Mouse (Mus musculus) kidney, embryonic 14.5 days (tissue): ENCODE data around the gene Fitm1. TPM values are rescaled to one million over a fixed set of nuclear protein-coding genes. Genes with fewer than 3 reads are reported as not detected.

Source experiments
- ATAC-seq: fragments of 200-750 bp; cut with Nextera tagmentation; 2 replicates; pipeline ENCODE4 v1.8.0; 2017; ENCODE audit warnings: moderate number of reproducible peaks, mild to moderate bottlenecking, moderate TSS enrichment, moderate library complexity; ENCODE audit not compliant: low FRiP score, low TSS enrichment
- H3K27ac ChIP-seq: fragments of 300-500 bp; sonication (generic); 2 replicates; pipeline ENCODE4 v1.5.1; 2014; ENCODE audit warnings: low read depth, mild to moderate bottlenecking, low read length, moderate library complexity, mixed read lengths
- H3K27me3 ChIP-seq: fragments of 300-500 bp; sonication (generic); 2 replicates; pipeline ENCODE4 v1.6.1; 2014; ENCODE audit warnings: mild to moderate bottlenecking, low read length; ENCODE audit not compliant: control insufficient read depth, insufficient read depth
- H3K36me3 ChIP-seq: fragments of 300-500 bp; sonication (generic); 2 replicates; pipeline ENCODE4 v1.6.1; 2014; ENCODE audit warnings: low read length, mixed read lengths; ENCODE audit not compliant: control insufficient read depth, insufficient read depth
- H3K4me1 ChIP-seq: fragments of 300-500 bp; sonication (generic); 2 replicates; pipeline ENCODE4 v1.6.1; 2014; ENCODE audit warnings: low read length, mixed read lengths; ENCODE audit not compliant: control insufficient read depth, insufficient read depth
- H3K4me2 ChIP-seq: fragments of 300-500 bp; sonication (generic); replicated peaks from 2 replicates; pipeline ENCODE4 v1.6.1; 2014; ENCODE audit warnings: low read depth, mild to moderate bottlenecking, low read length
- H3K4me3 ChIP-seq: fragments of 300-500 bp; sonication (generic); 2 replicates; pipeline ENCODE4 v1.5.1; 2014; ENCODE audit warnings: mild to moderate bottlenecking, low read length
- H3K9ac ChIP-seq: fragments of 300-500 bp; sonication (generic); 2 replicates; pipeline ENCODE4 v1.6.1; 2014; ENCODE audit warnings: low read depth, mild to moderate bottlenecking, low read length, moderate library complexity
- H3K9me3 ChIP-seq: fragments of 300-500 bp; sonication (generic); 2 replicates; pipeline ENCODE4 v1.6.1; 2016; ENCODE audit warnings: low read length; ENCODE audit not compliant: control insufficient read depth
- WGBS: fragments of 180-500 bp; shearing (Covaris S2); extraction: QIAGEN DNeasy Blood & Tissue Kit; methylation state at CpG from one replicate; pipeline ENCODE4 v1.1.7; 2014; 5-methylcytosine and 5-hydroxymethylcytosine counted together
- polyA plus RNA-seq: library from polyadenylated mRNA; unstranded; fragments of >200 nt; fragmentation: Nextera tagmentation; extraction: Ambion mirVana; gene quantifications from 2 replicates; pipeline ENCODE4 v1.2.1, GENCODE M21; 2014

Gene Fitm1
- polyA plus RNA-seq: 0.96 and 1.0 TPM in 2 replicates

DNA sequence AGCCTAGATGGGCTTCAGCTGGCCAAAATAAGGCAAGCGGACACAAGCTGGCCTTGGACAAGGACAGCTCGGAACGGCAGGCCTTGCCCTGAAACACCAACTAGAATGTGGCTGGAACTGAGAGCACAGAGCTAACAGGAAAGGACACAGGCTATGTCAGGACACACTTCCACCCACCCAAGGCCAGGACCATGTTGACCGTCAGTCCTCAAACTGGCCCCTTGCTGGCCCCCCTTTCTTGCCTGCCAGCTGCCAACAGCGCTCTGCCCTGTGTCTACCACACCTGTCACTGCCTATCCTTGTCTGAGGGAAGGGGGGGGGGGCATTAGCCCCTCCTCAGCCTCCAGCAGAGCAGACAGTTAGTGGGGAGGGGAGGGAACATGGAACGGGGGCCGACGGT lies at the start of gene Fitm1:
Gene Fitm1, plus strand, starts transcription at position 316 of the 400 bp plus-strand sequence.
- Histone ChIP-seq H3K4me2 (peak within 1 kb of the TSS; percentile 13; the same call in 1 of the 2 replicates), H3K27ac (no peak within 1 kb of the TSS), H3K9me3 (no peaks in the 10 kb centered on the region), H3K27me3 (no peaks in the 10 kb centered on the region), H3K9ac (0 out of 2 replicates have a peak within 1 kb of the TSS, but pooled peaks have one; percentile 8), H3K4me1 (peaks cover 19% of the 10 kb centered on the region), H3K36me3 (no peaks in the 10 kb centered on the region), H3K4me3 (no peak within 1 kb of the TSS)
- WGBS: 80% methylated on average over 8 of the region's 8 CpGs
- no peak for ATAC-seq

- Histone ChIP-seq H3K9me3 (no peaks in the 10 kb centered on the region), H3K36me3 (no peaks in the 10 kb centered on the region), H3K4me1 (no peaks in the 10 kb centered on the region), H3K4me2 (no peak overlapping the region), H3K9ac (no peak overlapping the region), H3K27me3 (peaks cover 4% of the 10 kb centered on the region; the same call in 1 of the 2 replicates), H3K27ac (no peak overlapping the region), H3K4me3 (no peak overlapping the region)
- ATAC-seq: no peak
- 93% methylated on average over 2 of the region's 2 CpGs for WGBS
Observed at GRCm38 (mm10) chr14:55526674-55527073, 48.7 kb upstream of the Fitm1 start.

DNA sequence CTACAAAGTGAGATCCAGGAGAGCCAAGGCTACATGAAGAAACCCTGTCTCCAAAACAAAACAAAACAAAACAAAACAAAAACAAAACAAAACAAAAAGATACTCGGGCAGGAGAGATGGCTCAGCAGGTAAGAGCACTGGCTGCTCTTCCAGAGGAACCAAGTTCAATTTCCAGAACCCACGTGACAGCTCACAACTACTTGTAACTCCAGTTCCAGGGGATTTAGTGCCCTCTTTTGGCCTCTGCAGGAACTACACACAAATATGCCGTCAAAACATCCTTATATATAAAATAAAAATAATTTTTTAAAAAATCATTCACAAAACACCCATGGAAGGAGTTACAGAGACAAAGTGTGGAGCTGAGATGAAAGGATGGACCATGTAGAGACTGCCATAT lies 47.5 kb upstream of the Fitm1 start:
- H3K9ac ChIP-seq: no peak overlapping the region
- no peaks in the 10 kb centered on the region; the same call in 1 of the 2 replicates for H3K27me3 ChIP-seq
- ATAC-seq: no peak
- WGBS: 27% methylated on average over 3 of the region's 3 CpGs
- H3K4me2 ChIP-seq: no peak overlapping the region
- no peaks in the 10 kb centered on the region for H3K9me3 ChIP-seq
- H3K27ac ChIP-seq: no peak overlapping the region
- H3K36me3 ChIP-seq: no peaks in the 10 kb centered on the region
- H3K4me3 ChIP-seq: no peak overlapping the region
- H3K4me1 ChIP-seq: no peaks in the 10 kb centered on the region

DNA sequence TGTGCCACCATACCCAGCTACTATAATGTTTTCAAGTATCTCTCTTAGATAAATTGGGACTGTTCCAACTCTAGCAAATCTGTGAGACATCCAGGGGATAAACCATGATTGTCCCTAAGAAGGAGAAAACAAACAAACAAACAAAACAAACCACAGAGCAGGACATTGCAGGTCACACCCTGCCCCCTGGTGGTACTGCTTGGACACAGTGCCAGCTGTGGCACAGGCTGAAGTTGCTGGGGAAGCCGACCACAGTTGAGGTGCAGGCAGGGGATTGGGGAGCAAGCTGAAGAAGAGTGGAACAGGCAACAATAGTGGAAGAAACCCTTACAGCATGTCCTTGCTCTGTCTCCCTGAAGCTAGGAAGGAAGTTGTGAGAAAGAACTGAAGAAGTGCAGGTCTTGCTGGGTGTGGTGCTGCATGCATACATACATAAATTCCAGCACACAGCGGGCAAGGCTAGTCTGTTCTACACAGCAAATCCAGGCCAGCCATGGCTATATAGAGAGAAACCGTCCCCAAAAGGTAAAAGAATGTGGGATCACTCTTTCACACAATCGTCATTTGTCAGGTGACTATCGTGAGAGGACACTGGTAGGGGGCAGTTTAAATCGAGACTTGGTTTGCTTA lies 39.2 kb upstream of the Fitm1 start:
- Histone ChIP-seq H3K4me2 (no peak overlapping the region), H3K27ac (no peak overlapping the region), H3K4me1 (peaks cover 8% of the 10 kb centered on the region), H3K27me3 (no peaks in the 10 kb centered on the region), H3K9me3 (no peaks in the 10 kb centered on the region), H3K9ac (no peak overlapping the region), H3K4me3 (no peak overlapping the region), H3K36me3 (no peaks in the 10 kb centered on the region)
- no peak for ATAC-seq
- 53% methylated on average over 6 of the region's 6 CpGs for WGBS

GRCm38 (mm10) chr14:55540067-55540786 lies 35.2 kb upstream of the Fitm1 start, which contains the start of gene Pck2:
Pck2 (plus strand) TSS chr14:55540266.
- under 1% methylated on average over 32 of the region's 32 CpGs for WGBS
- Histone ChIP-seq H3K27me3 (no peaks in the 10 kb centered on the region), H3K9ac (peak within 1 kb of the TSS; percentile 70), H3K9me3 (no peaks in the 10 kb centered on the region), H3K27ac (peak within 1 kb of the TSS; percentile 86), H3K4me1 (peaks cover 11% of the 10 kb centered on the region), H3K4me2 (peak within 1 kb of the TSS; percentile 67), H3K4me3 (peak within 1 kb of the TSS; percentile 68), H3K36me3 (peaks cover 27% of the 10 kb centered on the region)
- ATAC-seq: peak; percentile 96

GRCm38 (mm10) chr14:55540787-55541321 lies 34.6 kb upstream of the Fitm1 start:
- peak; percentile 39 for ATAC-seq
- Histone ChIP-seq H3K4me3 (peak overlapping the region; percentile 68), H3K36me3 (peaks cover 34% of the 10 kb centered on the region), H3K9ac (peak overlapping the region; percentile 70), H3K9me3 (no peaks in the 10 kb centered on the region), H3K4me1 (peaks cover 11% of the 10 kb centered on the region), H3K27me3 (no peaks in the 10 kb centered on the region), H3K27ac (peak overlapping the region; percentile 86), H3K4me2 (peak overlapping the region; percentile 67)
- WGBS: 5% methylated on average over 10 of the region's 10 CpGs

DNA sequence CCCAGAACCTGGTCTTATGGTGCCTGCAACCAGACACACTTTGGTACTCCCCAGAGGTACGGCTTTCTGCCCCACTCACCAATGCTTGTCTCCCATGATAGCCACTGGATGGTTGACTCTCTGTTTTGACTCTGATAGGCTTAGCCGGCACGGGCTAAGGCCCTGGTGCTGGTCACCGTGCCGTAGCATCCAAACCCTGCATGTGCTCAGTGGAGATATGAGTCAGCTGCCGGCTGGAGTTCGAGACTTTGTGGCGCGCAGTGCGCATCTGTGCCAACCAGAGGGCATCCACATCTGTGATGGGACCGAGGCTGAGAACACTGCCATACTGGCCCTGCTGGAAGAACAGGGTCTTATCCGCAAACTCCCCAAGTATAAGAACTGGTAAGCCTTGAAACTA lies 33.1 kb upstream of the Fitm1 start:
- 96% methylated on average over 12 of the region's 12 CpGs for WGBS

GRCm38 (mm10) chr14:55544334-55544733 lies 31.1 kb upstream of the Fitm1 start:
- peaks cover 68% of the 10 kb centered on the region for H3K36me3 ChIP-seq
- 87% methylated on average over 9 of the region's 9 CpGs for WGBS

More for the DNA sequence above, 33.1 kb upstream of the Fitm1 start:
- Histone ChIP-seq H3K4me2 (no peak overlapping the region), H3K36me3 (peaks cover 48% of the 10 kb centered on the region), H3K27ac (no peak overlapping the region), H3K9me3 (no peaks in the 10 kb centered on the region), H3K4me3 (no peak overlapping the region), H3K9ac (no peak overlapping the region), H3K27me3 (no peaks in the 10 kb centered on the region), H3K4me1 (peaks cover 11% of the 10 kb centered on the region)
- no peak for ATAC-seq

GRCm38 (mm10) chr14:55550191-55550590 lies 25.2 kb upstream of the Fitm1 start:
- no peak overlapping the region for H3K27ac ChIP-seq
- H3K4me3 ChIP-seq: no peak overlapping the region
- no peaks in the 10 kb centered on the region for H3K27me3 ChIP-seq
- no peaks in the 10 kb centered on the region for H3K4me1 ChIP-seq
- WGBS: 89% methylated on average over 6 of the region's 6 CpGs
- no peak overlapping the region for H3K4me2 ChIP-seq
- H3K9ac ChIP-seq: no peak overlapping the region
- H3K36me3 ChIP-seq: peaks cover 52% of the 10 kb centered on the region
- H3K9me3 ChIP-seq: no peaks in the 10 kb centered on the region
- no peak for ATAC-seq

More at GRCm38 (mm10) chr14:55544334-55544733, 31.1 kb upstream of the Fitm1 start:
- no peak for ATAC-seq
- no peaks in the 10 kb centered on the region for H3K9me3 ChIP-seq
- no peaks in the 10 kb centered on the region for H3K27me3 ChIP-seq
- no peak overlapping the region for H3K27ac ChIP-seq
- no peak overlapping the region for H3K4me2 ChIP-seq
- no peak overlapping the region for H3K9ac ChIP-seq
- no peak overlapping the region for H3K4me3 ChIP-seq
- H3K4me1 ChIP-seq: peaks cover 11% of the 10 kb centered on the region
